Mouse (Mus musculus) retina, embryonic 14.5 days (tissue): ENCODE measurements around the gene Atm.

Experiments used
- DNase-seq: peaks from one replicate; pipeline ENCODE4 v3.0.0-alpha.2; 2015; ENCODE audit warnings: low spot score

The Atm gene

DNA sequence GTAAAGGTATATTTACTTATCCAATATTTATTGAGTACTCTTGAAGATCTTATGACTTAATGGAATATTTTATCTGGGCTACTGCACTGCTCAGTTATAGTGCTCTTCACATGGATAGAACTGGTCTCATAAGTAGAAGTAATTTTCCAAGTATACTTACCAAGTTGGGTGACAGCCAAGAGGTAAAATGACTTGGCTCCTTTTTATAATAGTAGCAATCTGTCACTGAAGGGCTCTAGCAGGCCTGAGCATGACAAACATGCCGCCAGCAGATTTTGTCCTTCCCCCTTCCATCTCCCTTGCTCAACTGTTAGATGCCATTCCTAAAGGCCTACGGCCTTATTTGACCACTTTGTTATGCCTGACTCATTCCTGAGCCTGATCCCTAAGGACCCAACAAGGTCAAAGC, 127.6 kb downstream of the Atm start:
- DNase-seq, result no peak

DNA sequence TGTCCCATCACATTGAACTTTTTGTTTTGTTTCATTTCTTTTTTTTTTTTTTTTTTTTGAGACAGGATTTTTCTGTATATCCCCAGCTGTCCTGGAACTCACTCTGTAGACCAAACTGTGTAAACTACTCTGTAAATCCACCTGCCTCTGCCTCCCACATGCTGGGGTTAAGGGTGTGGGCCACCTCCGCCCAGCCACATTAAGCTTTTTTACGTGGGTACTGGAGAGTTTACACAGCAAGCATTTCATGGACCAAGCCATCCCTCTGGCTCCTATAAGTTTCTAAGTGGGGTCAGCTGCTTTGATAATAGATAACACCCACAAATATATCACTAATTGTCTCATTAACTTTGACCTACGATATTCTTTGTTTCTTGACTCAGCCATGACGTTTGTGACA, 128.0 kb downstream of the Atm start:
- DNase-seq, result no peak

DNA sequence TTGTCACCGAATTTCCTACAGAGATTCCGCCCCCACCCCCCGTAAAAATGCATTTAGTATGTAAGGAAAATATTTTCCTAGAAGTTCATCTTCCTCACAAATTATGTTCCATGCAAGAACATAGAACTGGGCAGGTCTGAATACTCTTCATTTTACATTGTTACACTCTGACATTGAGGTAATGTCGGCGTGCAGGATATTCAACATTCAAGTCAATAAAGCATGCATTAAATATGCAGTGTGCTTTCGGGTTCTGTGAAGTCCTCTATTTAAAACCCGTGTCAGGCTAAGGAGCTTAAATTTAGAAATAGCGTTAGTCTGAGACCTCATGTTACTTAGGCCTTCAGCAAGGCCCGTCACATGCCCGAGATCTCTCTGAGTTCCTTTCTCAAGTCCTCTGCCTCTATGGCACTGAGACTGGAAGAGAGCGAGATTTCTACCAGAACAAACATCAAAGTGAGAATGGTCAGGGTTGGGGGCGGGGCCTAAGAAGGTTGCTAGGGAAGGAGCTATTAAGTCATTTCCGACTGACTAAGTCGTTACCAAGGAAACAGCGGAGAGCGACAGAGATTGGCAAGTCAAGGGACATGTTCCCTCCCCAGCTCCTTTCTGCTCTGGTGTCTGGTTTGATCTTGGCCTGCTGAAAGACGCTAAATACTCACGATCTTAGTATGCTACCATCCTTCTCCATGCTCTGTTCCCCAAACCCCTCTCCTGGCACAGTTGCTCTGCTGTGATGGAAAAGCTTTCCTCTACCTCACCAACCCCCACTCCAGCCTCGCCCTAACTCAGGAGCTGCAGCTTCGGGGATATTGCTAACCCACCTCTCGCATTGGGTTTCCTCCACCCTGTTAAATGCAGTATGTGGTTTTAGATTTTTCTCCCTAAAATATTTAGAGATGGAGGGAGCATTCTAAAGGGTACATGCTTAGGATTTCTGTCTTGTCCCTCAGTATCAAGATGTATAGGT, 131.5 kb downstream of the Atm start:
- peak; percentile 77 for DNase-seq

DNA sequence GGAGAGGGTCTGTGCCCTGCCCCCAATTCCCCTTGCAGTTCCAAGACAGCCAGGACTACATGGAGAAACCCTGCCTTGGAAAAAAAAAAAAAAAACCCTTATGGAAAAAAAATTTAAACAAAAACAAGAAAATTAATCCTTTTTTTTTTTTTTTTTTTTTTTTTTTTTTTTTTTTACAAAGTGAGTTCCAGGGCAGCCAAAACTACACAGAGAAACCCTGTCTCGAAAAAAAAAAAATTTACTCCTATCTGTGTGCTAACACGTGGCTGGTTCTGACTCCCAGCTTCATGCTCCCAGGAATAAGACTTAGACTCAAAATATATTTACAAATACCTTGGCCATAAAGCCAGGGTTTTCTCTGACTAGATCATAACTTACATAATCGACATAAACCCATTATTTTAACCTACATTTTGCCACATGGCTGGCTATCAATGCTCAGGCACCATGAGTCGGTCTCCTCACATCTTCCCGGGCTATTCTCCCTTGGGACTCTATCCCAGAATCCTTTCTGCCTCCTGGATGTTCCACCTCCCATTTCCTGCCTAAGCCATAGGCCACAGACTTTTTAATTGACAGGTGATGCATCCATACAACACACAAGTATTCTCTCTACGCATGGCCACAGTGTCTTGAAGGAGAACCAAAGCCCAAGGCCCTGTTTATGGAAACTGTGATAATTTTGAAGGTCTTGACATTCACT, 132.3 kb downstream of the Atm start:
- DNase-seq, result peak; percentile 15

DNA sequence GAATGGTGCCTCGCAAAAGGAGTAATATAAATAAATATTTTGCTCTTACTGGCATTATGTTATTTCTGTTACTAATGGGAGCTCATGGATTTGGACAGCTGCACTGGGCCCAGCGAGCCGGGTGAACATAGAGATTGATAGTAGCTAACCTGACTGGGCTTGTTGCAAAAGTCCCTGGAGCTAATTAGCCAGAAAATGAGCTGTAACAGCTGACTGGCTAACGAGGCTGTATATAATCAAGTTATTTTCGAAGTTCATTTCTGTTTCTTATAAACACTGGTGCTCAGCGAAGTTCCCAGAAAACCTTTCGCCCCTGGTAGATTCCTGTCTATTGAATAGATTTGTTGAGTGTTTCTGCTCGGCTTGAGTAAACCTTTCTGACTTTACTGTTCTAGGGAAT, 133.5 kb downstream of the Atm start:
- DNase-seq, result peak; percentile 25

DNA sequence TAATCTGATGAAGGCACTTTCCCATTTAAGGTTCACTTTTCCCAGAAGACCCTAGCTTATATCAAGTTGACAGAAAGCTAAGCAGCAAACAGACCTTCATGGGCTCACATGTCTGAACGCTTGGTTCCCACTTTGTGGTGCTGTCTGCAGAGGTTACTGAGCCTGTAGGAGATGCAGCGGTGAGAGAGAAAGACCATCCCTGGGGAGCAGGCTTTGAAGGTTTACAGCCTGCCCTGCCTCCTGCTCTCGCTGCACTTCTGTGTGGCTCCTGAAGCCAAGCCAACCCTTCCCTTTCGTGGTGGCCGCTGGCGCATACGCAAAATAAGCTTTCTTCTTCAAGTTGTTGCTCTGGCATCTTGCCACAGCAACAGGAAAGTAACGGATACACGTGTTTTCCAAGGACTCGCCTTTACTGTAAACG, 134.2 kb downstream of the Atm start, which contains the start of gene 4930550C14Rik:
Gene 4930550C14Rik, plus strand, starts transcription at position 35 of the 421 bp plus-strand sequence.
- DNase-seq, result peak; percentile 51

DNA sequence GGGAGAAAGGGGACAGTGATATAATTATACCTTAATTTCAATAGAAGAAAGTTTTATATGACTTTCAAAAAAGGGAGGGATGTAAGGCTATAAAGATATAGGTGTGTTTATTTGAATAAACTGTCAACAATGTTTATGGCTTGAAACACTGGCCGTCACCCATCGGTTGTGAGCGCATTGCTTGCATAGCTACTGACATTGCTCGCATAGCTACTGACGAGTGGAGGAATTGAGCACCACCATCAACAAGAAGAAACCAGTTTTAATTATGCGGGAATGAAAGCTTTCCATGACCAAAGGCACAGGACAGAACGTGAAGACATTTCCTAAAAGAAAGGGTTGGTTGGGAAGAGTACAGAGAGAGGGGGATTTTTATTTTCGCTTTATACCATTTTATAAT, 135.4 kb downstream of the Atm start:
- no peak for DNase-seq

DNA sequence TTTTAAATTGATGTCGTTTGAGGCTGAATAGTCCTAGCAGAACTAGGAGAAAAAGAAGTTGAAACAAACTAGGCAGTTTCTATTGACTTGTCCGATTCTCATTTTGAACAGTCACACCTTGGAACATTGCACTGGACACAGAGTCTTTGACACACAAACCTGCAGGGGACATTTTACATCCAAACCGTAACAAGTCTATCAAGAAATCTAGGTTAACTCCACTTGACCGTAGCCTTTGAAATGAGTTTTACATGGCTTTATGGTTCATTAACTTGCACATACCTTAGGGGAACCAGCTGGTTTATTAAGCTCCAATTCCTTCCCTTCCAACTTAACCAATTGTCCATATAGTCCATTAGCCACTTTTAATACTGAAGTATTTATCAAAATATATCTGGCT, 135.8 kb downstream of the Atm start:
- no peak for DNase-seq

DNA sequence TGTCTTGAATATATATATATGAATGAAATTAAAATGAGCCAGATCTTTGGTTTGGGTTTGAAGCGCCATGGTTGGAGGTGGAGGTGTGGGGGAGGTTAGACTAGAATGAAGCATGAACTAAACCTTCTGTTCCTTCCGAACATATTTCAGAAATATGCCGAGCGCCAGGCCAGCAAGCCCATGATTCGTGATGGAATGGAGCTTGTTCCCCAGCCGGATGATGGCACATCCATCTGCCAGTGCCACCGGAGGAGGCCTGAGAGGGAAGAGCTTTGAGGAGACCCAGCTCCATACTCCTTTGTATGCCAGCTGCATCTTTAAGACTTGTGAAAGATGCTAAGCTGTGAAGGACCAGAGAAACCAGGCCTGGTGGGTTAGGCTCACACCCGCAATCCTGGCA, 137.0 kb downstream of the Atm start:
- DNase-seq, result no peak

DNA sequence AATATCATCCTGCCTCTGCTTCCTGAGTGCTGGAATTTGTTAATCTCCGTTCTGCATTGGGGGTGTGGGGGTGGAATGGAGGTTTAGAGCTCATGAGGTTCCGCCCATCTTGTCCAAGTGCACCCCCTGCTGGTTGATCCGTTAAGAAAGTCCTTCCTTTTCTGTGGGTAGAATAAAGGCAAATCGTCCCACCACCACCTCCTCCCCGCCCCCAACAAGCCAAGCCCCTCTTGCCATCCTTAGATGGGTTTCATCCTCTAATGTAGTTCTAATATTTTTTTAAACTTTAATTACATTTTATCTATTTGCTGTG, 138.2 kb downstream of the Atm start:
- peak; percentile 78 for DNase-seq

DNA sequence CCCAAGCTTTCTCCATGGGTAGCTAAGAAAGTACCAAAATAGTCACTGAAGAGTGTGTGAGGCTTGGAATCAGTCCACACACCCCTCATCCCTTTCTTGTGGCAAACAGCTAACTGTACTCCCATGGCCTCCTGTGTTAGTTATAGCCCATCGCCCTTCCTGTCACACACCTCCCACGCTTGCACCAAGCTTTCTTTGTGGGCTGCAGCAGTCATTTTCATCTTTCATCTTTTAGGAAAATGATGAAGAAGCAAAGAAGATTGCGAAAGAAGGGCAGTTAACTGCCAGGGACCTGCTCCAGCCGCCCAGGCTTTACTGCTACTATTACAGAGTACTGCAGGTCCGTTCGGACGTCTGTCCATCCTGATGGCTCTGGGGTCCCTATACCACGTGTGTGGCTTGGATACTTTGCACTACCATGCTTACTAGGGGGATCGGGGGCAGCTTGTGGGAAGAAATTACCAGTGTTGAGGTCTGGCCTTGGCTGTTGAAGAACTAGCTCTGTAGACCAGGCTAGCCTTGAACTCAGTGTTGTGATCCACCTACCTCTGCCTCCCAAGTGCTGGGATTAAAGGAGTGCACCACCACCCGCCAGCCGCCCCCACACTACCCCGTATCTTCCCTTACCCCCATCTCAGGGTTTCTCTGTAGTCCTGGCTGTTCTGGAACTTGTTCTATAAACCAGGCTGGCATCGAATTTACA, 138.7 kb downstream of the Atm start:
- DNase-seq, result no peak

DNA sequence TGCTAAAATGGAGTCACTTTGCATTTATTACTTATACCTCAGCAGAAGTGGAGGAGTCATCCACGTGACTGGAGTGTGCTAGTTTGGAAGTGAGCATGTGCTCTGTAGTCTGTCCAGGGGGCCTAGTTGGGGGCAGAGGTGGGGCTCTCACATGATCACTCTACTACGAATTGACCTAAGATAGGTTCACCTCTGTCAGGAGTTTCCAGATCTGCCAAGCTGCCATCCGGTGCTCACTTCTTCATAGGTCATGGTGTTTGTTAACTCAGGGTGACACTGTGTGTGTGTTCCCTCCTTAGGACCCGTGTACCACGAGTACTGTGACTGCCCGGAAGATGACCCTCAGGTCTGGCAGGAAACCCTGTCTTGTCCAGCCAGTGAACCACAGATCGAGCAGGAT, 146.4 kb downstream of the Atm start:
- no peak for DNase-seq
